Mouse (Mus musculus) heart, postnatal 0 days (tissue): ENCODE data around the gene Hoxd4. TPM values are rescaled to one million over a fixed set of nuclear protein-coding genes. Genes with fewer than 3 reads are reported as not detected.

Experiments
- ATAC-seq: fragments of 200-750 bp; cut with Nextera tagmentation; 2 replicates; pipeline ENCODE4 v1.8.0; 2017; ENCODE audit warnings: low read depth, moderate number of reproducible peaks, moderate library complexity; ENCODE audit not compliant: insufficient read depth
- DNase-seq: peaks from one replicate; pipeline ENCODE4 v3.0.0-alpha.2; 2016; ENCODE audit warnings: low spot score
- H3K27ac ChIP-seq: fragments of 300-500 bp; sonication (generic); 2 replicates; pipeline ENCODE4 v1.5.1; 2014; ENCODE audit warnings: low read depth, mild to moderate bottlenecking
- H3K27me3 ChIP-seq: fragments of 300-500 bp; sonication (generic); 2 replicates; pipeline ENCODE4 v1.6.1; 2014; ENCODE audit warnings: low read length, mixed read lengths; ENCODE audit not compliant: control insufficient read depth, insufficient read depth
- H3K36me3 ChIP-seq: fragments of 300-500 bp; sonication (generic); replicated peaks from 2 replicates; pipeline ENCODE4 v1.6.1; 2014; ENCODE audit warnings: low read length, mixed read lengths; ENCODE audit not compliant: control insufficient read depth, insufficient read depth
- H3K4me1 ChIP-seq: fragments of 300-500 bp; sonication (generic); 2 replicates; pipeline ENCODE4 v1.6.1; 2014; ENCODE audit warnings: antibody characterized with exemption; ENCODE audit not compliant: control insufficient read depth, insufficient read depth
- H3K4me2 ChIP-seq: fragments of 300-500 bp; sonication (generic); 2 replicates; pipeline ENCODE4 v1.6.1; 2014; ENCODE audit warnings: low read depth, mild to moderate bottlenecking, low read length, moderate library complexity
- H3K4me3 ChIP-seq: fragments of 300-500 bp; sonication (generic); 2 replicates; pipeline ENCODE4 v1.5.1; 2014; ENCODE audit warnings: low read depth, low read length
- H3K9ac ChIP-seq: fragments of 300-500 bp; sonication (generic); replicated peaks from 2 replicates; pipeline ENCODE4 v1.6.1; 2014; ENCODE audit warnings: low read depth, low read length, mixed read lengths
- H3K9me3 ChIP-seq: fragments of 300-500 bp; sonication (generic); replicated peaks from 2 replicates; pipeline ENCODE4 v1.6.1; 2016; ENCODE audit warnings: low read length; ENCODE audit not compliant: control insufficient read depth
- CTCF ChIP-seq: IDR thresholded peaks from 2 replicates; pipeline ENCODE4 v1.5.1; 2016; ENCODE audit warnings: antibody characterized with exemption, control low read depth, low read depth
- EP300 ChIP-seq: IDR thresholded peaks from 2 replicates; pipeline ENCODE4 v1.6.1; 2016; ENCODE audit warnings: antibody characterized with exemption, low read depth
- WGBS: fragments of 180-500 bp; shearing (Covaris S2); extraction: QIAGEN DNeasy Blood & Tissue Kit; methylation state at CpG from one replicate; pipeline ENCODE4 v1.1.7; 2014; 5-methylcytosine and 5-hydroxymethylcytosine counted together
- polyA plus RNA-seq: library from polyadenylated mRNA; unstranded; fragments of >200 nt; fragmentation: Nextera tagmentation; extraction: Ambion mirVana; gene quantifications from 2 replicates; pipeline ENCODE4 v1.2.1, GENCODE M21; 2015
- total RNA-seq: library from RNA; depleted of rRNA; stranded (reverse); fragments of >200 nt; gene quantifications from 2 replicates; pipeline ENCODE4 v1.2.3, GENCODE M21; 2014; ENCODE audit warnings: low replicate concordance

The Hoxd4 gene
- total and polyA plus RNA-seq, 2 experiments from 2014 or later: 0.05 TPM; not detected in 1

GRCm38 (mm10) chr2:74721882-74722281 lies 10.2 kb downstream of the Hoxd4 start:
- 15% methylated on average over 6 of the region's 6 CpGs for WGBS
- H3K4me3 ChIP-seq: no peak overlapping the region
- TF ChIP-seq CTCF (no peak), EP300 (no peak)
- DNase-seq (no peak), ATAC-seq (no peak)
- H3K27ac ChIP-seq: no peak overlapping the region
- H3K9ac ChIP-seq: no peak overlapping the region
- H3K4me1 ChIP-seq: no peaks in the 10 kb centered on the region
- H3K9me3 ChIP-seq: no peaks in the 10 kb centered on the region
- H3K27me3 ChIP-seq: peaks cover 97% of the 10 kb centered on the region
- no peak overlapping the region for H3K4me2 ChIP-seq
- no peaks in the 10 kb centered on the region for H3K36me3 ChIP-seq

GRCm38 (mm10) chr2:74722949-74723348 lies 11.2 kb downstream of the Hoxd4 start:
- Histone ChIP-seq H3K36me3 (no peaks in the 10 kb centered on the region), H3K9me3 (no peaks in the 10 kb centered on the region), H3K9ac (no peak overlapping the region), H3K27me3 (peaks cover 97% of the 10 kb centered on the region), H3K4me3 (no peak overlapping the region), H3K4me1 (no peaks in the 10 kb centered on the region), H3K4me2 (no peak overlapping the region), H3K27ac (no peak overlapping the region)
- TF ChIP-seq EP300 (no peak), CTCF (no peak)
- ATAC-seq: no peak
- WGBS: 5% methylated on average over 8 of the region's 8 CpGs
- DNase-seq: no peak

GRCm38 (mm10) chr2:74724244-74725015 lies 12.7 kb downstream of the Hoxd4 start:
- ATAC-seq (no peak), DNase-seq (no peak)
- no peaks in the 10 kb centered on the region for H3K9me3 ChIP-seq
- no peaks in the 10 kb centered on the region for H3K36me3 ChIP-seq
- H3K4me2 ChIP-seq: no peak overlapping the region
- no peaks in the 10 kb centered on the region for H3K4me1 ChIP-seq
- no peak overlapping the region for H3K4me3 ChIP-seq
- no peak overlapping the region for H3K27ac ChIP-seq
- peaks cover 100% of the 10 kb centered on the region for H3K27me3 ChIP-seq
- TF ChIP-seq EP300 (no peak), CTCF (no peak)
- WGBS: 36% methylated on average over 7 of the region's 7 CpGs
- H3K9ac ChIP-seq: no peak overlapping the region

- DNase-seq (no peak), ATAC-seq (no peak)
- peaks cover 99% of the 10 kb centered on the region for H3K27me3 ChIP-seq
- H3K9ac ChIP-seq: no peak overlapping the region
- no peak overlapping the region for H3K4me3 ChIP-seq
- H3K4me1 ChIP-seq: no peaks in the 10 kb centered on the region
- H3K9me3 ChIP-seq: no peaks in the 10 kb centered on the region
- H3K27ac ChIP-seq: no peak overlapping the region
- WGBS: 16% methylated on average over 17 of the region's 17 CpGs
- TF ChIP-seq EP300 (no peak), CTCF (no peak)
- H3K36me3 ChIP-seq: no peaks in the 10 kb centered on the region
- no peak overlapping the region for H3K4me2 ChIP-seq
These were observed 13.4 kb downstream of the Hoxd4 start for GRCm38 (mm10) chr2:74725171-74725570.

- DNase-seq (no peak), ATAC-seq (no peak)
- H3K27me3 ChIP-seq: peaks cover 99% of the 10 kb centered on the region
- H3K4me3 ChIP-seq: peak within 1 kb of the TSS; percentile 21
- 8% methylated on average over 5 of the region's 5 CpGs for whole genome bisulfite sequencing
- no peaks in the 10 kb centered on the region for H3K9me3 ChIP-seq
- no peaks in the 10 kb centered on the region for H3K4me1 ChIP-seq
- H3K9ac ChIP-seq: no peak within 1 kb of the TSS
- H3K27ac ChIP-seq: no peak within 1 kb of the TSS
- TF ChIP-seq EP300 (no peak), CTCF (no peak)
- no peaks in the 10 kb centered on the region for H3K36me3 ChIP-seq
- peak within 1 kb of the TSS; percentile 50 for H3K4me2 ChIP-seq
These were observed 14.8 kb downstream of the Hoxd4 start, which contains the start of gene Gm28230 for GRCm38 (mm10) chr2:74726551-74726950. TSS of gene Gm28230 (plus strand) at chr2:74726728.
